8 mouse cellular contexts compared by ENCODE assay signal in genomic region chr12:4592541-4593165, GRCm38 (mm10). TPM values are rescaled to one million over a fixed set of nuclear protein-coding genes. Genes with fewer than 3 reads are reported as not detected.
DNase-seq lines count a peak whose midpoint lies in the region; ATAC-seq and TF ChIP-seq lines count a peak whose summit lies in the region.

Itsn2 (plus strand) TSS chr12:4592638.
Gm3625 (minus strand) TSS chr12:4592927.

- peak within 1 kb of the TSS; percentile 85 for H3K27ac ChIP-seq in hindbrain, postnatal 0 days

- no peaks in the 10 kb centered on the region for H3K27me3 ChIP-seq in hindbrain, postnatal 0 days (ENCODE audit: insufficient read depth, low read length)
- no peaks in the 10 kb centered on the region for H3K27me3 ChIP-seq in megakaryocyte, embryonic 14.5 days (replicated peaks)

- no peaks in the 10 kb centered on the region for H3K4me1 ChIP-seq in hindbrain, postnatal 0 days (ENCODE audit: insufficient read depth, low read length)
- peaks cover 48% of the 10 kb centered on the region for H3K4me1 ChIP-seq in megakaryocyte, embryonic 14.5 days

- peak; percentile 53 for DNase-seq in adipocyte (ENCODE audit: low spot score)
- DNase-seq in gastrocnemius, adult 8-10 months (ENCODE audit: low spot score in 2 of 2) = peak; percentile 42 to 43
- DNase-seq in hindbrain, postnatal 0 days (ENCODE audit: low spot score) = peak; percentile 79
- peak; percentile 44 to 87 for DNase-seq in left cerebral cortex, postnatal 10 days (ENCODE audit: extremely low spot score in 1 of 2, low spot score in 2 of 2)
- peak; percentile 56 to 73 for DNase-seq in right cerebral cortex, adult 2 months (ENCODE audit: low spot score in 2 of 2)
- DNase-seq in urinary bladder, postnatal 36 days (ENCODE audit: low spot score in 2 of 2) = peak; percentile 64 to 69

- H3K4me3 ChIP-seq in hindbrain, postnatal 0 days (ENCODE audit: low read length) = peak within 1 kb of the TSS; percentile 74
- peak within 1 kb of the TSS; percentile 97 for H3K4me3 ChIP-seq in megakaryocyte, embryonic 14.5 days (replicated peaks)

- no peaks in the 10 kb centered on the region for H3K9me3 ChIP-seq in hindbrain, postnatal 0 days (ENCODE audit: low read length)
- H3K9me3 ChIP-seq in megakaryocyte, embryonic 14.5 days = no peaks in the 10 kb centered on the region

- TF ChIP-seq CTCF in hindbrain, postnatal 0 days (IDR thresholded peaks at IDR 0.05; ENCODE audit: low read depth) = no peak

- H3K4me2 ChIP-seq in hindbrain, postnatal 0 days (ENCODE audit: low read depth, low read length) = peak within 1 kb of the TSS; percentile 86

- under 1% methylated on average over 38 of the region's 49 CpGs for WGBS in hindbrain, postnatal 0 days

- peak; percentile 59 for ATAC-seq in common myeloid progenitor, adult 5-6 weeks (replicated peaks; ENCODE audit: low read depth, poor library complexity, severe bottlenecking)
- ATAC-seq in hindbrain, postnatal 0 days = peak; percentile 88

- intact Hi-C loops in left cerebral cortex, postnatal 10 days (cut with DNase I) = no loop called here

- H3K9ac ChIP-seq in hindbrain, postnatal 0 days (replicated peaks; ENCODE audit: low read length) = peak within 1 kb of the TSS; percentile 94

- H3K36me3 ChIP-seq in hindbrain, postnatal 0 days (ENCODE audit: insufficient read depth, low read length) = no peaks in the 10 kb centered on the region
- peaks cover 15% of the 10 kb centered on the region for H3K36me3 ChIP-seq in megakaryocyte, embryonic 14.5 days (replicated peaks; ENCODE audit: low read length)

RNA-seq across cellular contexts. Expression of gene Itsn2, which starts in this region (rescaled TPM):
- total RNA-seq in common myeloid progenitor, adult 5-6 weeks (2017) = 135 and 164 TPM in 2 replicates
- total RNA-seq in gastrocnemius, adult 8-10 months (2022) = 10 to 100 TPM; 19.5 to 22.2 (median 21.1) TPM
- 14.3 and 27.7 TPM in 2 replicates for total RNA-seq in hindbrain, postnatal 0 days (2014; rRNA removed)
- 18.8 and 19.9 TPM in 2 replicates for polyA plus RNA-seq in hindbrain, postnatal 0 days (2015; fragmentation: Nextera tagmentation; extraction: Ambion mirVana)
- 10 to 100 TPM; 56.6 to 61.0 TPM for total RNA-seq in left cerebral cortex, postnatal 10 days (2021)
- 8.9 and 11.5 TPM in 2 replicates for polyA plus RNA-seq in megakaryocyte, embryonic 14.5 days (2012; ENCODE audit: insufficient read depth, low replicate concordance)

RNA-seq across cellular contexts. Expression of gene Gm3625, which starts in this region (rescaled TPM):
- not detected in 2 replicates for total RNA-seq in common myeloid progenitor, adult 5-6 weeks (2017)
- total RNA-seq in gastrocnemius, adult 8-10 months (2022) = not detected
- not detected in 2 replicates for total RNA-seq in hindbrain, postnatal 0 days (2014; rRNA removed)
- polyA plus RNA-seq in hindbrain, postnatal 0 days (2015; fragmentation: Nextera tagmentation; extraction: Ambion mirVana) = not detected in 2 replicates
- not detected for total RNA-seq in left cerebral cortex, postnatal 10 days (2021)
- not detected in 2 replicates for polyA plus RNA-seq in megakaryocyte, embryonic 14.5 days (2012; ENCODE audit: insufficient read depth, low replicate concordance)

Comparison
In these comparisons a context has a peak if more than half of its experiments do, and no peak if none do; other contexts are left out.
1. Peak in every context shown above with its lines: DNase-seq, ATAC-seq, H3K4me3 ChIP-seq and H3K27ac ChIP-seq.